Mouse (Mus musculus) adrenal gland (tissue): Measurements from ENCODE around the gene Sys1.

Source experiments
- intact Hi-C: fragments of 180-260 bp; cut with DNase I; formaldehyde crosslinking; loops from one replicate; pipeline ENCODE4 v1.15.1; 2025

Sys1 gene

DNA sequence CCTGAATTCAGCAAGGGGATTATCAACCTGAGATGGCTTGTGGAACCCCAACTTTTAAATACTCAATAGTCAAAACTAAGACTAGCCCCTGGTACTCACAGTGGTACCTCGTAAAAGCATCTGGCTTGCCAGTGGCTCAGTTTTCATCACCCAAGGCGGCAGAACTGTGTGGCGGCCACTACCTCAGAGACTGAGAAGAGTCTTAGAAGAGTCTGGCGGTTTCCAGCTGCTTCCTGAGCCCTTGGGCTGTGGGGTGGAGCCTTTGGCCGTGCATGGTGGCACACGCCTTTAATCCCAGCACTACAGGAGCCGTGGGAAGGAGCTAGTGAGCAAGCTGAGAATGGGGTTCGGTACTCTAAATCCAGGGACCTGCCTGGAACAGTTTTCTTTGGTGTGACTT lies 65.5 kb downstream of the Sys1 start:
- intact Hi-C loops, result no loop called here

DNA sequence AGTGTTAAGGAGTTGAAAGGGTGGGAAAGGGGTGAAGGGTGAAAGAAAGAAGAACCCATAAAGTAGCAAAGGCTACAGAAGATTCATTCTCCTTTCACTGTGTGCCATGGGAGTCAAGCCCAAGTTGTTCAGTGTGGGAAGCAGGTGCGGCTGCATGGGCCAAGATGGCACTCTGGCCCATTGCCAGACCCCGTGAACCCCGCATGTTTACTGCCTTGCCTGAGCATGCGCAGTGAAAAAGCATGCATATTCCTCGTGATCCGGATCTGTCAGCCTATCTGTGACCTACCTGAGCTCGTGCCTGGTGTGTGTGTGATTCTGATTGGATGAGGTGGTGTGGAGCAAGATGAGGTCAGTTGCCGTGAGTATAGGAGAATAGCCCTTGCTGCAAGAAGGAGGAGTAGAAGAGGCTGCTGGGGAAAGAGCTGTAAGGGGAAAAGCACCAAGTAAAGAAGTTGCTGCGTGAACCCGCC lies 66.6 kb downstream of the Sys1 start:
- intact Hi-C loops, result no loop called here

DNA sequence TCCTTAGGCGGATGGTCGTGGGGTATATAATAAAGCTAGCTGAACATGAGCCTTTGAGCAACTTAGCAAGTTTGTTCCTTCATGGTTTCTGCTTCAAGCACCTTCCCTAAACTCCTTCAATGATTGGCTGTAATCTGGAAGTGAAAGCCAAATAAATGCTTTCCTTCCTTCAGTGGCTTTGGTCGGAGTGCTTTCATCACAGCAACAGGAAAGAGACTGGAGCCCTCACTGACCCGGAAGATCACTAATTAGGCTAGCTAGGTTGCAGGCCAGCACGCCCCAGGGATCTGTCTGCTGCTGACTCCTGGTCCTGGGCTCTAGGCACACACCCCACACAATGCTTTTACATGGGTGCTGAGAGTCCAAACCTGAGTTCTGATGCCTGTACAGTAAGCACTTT lies 71.8 kb downstream of the Sys1 start:
- intact Hi-C loops, result no loop called here
